Mouse (Mus musculus) myocyte (in vitro differentiated cells): Measurements from ENCODE around the gene Lcmt1. TPM values are rescaled to one million over a fixed set of nuclear protein-coding genes. Genes with fewer than 3 reads are reported as not detected.

Experiments used
- H3K27me3 ChIP-seq: one replicate; pipeline ENCODE4 v1.6.1; 2011; ENCODE audit not compliant: control insufficient read depth, insufficient read depth, insufficient read length
- H3K36me3 ChIP-seq: one replicate; pipeline ENCODE4 v1.6.1; 2011; ENCODE audit not compliant: control insufficient read depth, insufficient read depth
- H3K4me2 ChIP-seq: one replicate; pipeline ENCODE4 v1.6.1; 2011; ENCODE audit warnings: low read depth, control low read depth
- H3K4me3 ChIP-seq: one replicate; pipeline ENCODE4 v1.5.1; 2011; ENCODE audit warnings: mild to moderate bottlenecking, control low read depth, moderate library complexity
- H3K79me2 ChIP-seq: one replicate; pipeline ENCODE4 v1.6.1; 2011; ENCODE audit not compliant: control insufficient read depth, insufficient read depth
- H3ac ChIP-seq: one replicate; pipeline ENCODE4 v1.6.1; 2011; ENCODE audit not compliant: control insufficient read depth, insufficient read length
- CEBPB ChIP-seq: IDR thresholded peaks from 2 replicates; pipeline ENCODE4 v1.6.1; 2011; ENCODE audit warnings: mild to moderate bottlenecking, moderate library complexity; ENCODE audit not compliant: poor library complexity, insufficient read depth, severe bottlenecking
- E2F4 ChIP-seq: IDR thresholded peaks from one replicate; pipeline ENCODE4 v1.6.1; 2011; ENCODE audit warnings: mild to moderate bottlenecking, control low read depth, moderate library complexity; ENCODE audit not compliant: insufficient read depth
- MAX ChIP-seq: IDR thresholded peaks from one replicate; pipeline ENCODE4 v1.6.1; 2011; ENCODE audit warnings: low read depth, mild to moderate bottlenecking, control low read depth
- MYOD1 ChIP-seq, 3 experiments: IDR thresholded peaks; one replicate each; pipeline ENCODE4 v1.6.1; 2011; ENCODE audit warnings: control low read depth in 2 of 3, low read depth in 2 of 3, mild to moderate bottlenecking in 2 of 3, moderate library complexity in 1 of 3; ENCODE audit not compliant: insufficient read length in 2 of 3, control insufficient read depth in 1 of 3
- MYOG ChIP-seq, 3 experiments: IDR thresholded peaks; one replicate each; pipeline ENCODE4 v1.6.1; 2011; ENCODE audit warnings: control low read depth in 2 of 3, low read depth in 2 of 3, mild to moderate bottlenecking in 2 of 3; ENCODE audit not compliant: insufficient read length in 2 of 3, control insufficient read depth in 1 of 3, insufficient read depth in 1 of 3
- POLR2A ChIP-seq: IDR thresholded peaks from one replicate; pipeline ENCODE4 v1.6.1; 2011; ENCODE audit warnings: low read depth, mild to moderate bottlenecking, control low read depth, moderate library complexity; ENCODE audit not compliant: insufficient read length
- POLR2AphosphoS2 ChIP-seq: IDR thresholded peaks from one replicate; pipeline ENCODE4 v1.6.1; 2011; ENCODE audit warnings: low read depth, control low read depth; ENCODE audit not compliant: insufficient read length
- REST ChIP-seq: IDR thresholded peaks from one replicate; pipeline ENCODE4 v1.6.1; 2011; ENCODE audit warnings: mild to moderate bottlenecking, control low read depth, moderate library complexity; ENCODE audit not compliant: insufficient read depth, insufficient read length
- SRF ChIP-seq: IDR thresholded peaks from one replicate; pipeline ENCODE4 v1.6.1; 2011; ENCODE audit warnings: low read depth; ENCODE audit not compliant: control insufficient read depth, insufficient read length
- TCF12 ChIP-seq: IDR thresholded peaks from one replicate; pipeline ENCODE4 v1.6.1; 2011; ENCODE audit warnings: mild to moderate bottlenecking, control low read depth; ENCODE audit not compliant: poor library complexity, insufficient read depth, severe bottlenecking
- TCF3 ChIP-seq: IDR thresholded peaks from one replicate; pipeline ENCODE4 v1.6.1; 2011; ENCODE audit warnings: low read depth, control low read depth; ENCODE audit not compliant: insufficient read length
- USF1 ChIP-seq: IDR thresholded peaks from one replicate; pipeline ENCODE4 v1.6.1; 2011; ENCODE audit warnings: low read depth, mild to moderate bottlenecking, control low read depth, moderate library complexity
- polyA plus RNA-seq: library from polyadenylated mRNA; unstranded; fragments of >200 nt; fragmentation: generic; extraction: Trizol; gene quantifications from one replicate; pipeline ENCODE4 v1.2.1, GENCODE M21; 2012; ENCODE audit warnings: missing spikeins

Lcmt1 gene
- polyA plus RNA-seq, 1 experiment: 28.4 TPM

DNA sequence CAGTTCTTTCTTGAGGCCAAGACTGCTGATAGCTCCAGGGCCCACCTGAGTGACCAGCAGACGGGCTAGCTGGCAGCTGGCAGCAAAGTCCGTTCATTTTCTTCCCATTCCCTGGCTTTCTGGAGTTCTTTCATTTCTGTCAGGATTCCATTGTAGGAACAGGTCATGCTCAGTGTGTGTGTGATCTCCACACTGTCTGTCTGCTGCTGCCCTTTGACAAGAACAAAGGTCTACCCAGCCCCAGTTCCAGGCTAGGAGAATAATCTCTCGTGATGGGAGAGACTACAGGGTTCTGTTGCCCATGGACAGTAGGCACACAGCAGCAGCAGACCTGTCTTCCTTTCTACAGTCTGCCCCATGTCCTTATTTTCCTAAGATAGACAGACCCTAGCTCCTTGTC is 48.1 kb downstream of the Lcmt1 start:
- H3K4me2 ChIP-seq: no peak overlapping the region
- H3K27me3 ChIP-seq: no peaks in the 10 kb centered on the region
- no peak overlapping the region for H3K4me3 ChIP-seq
- H3K36me3 ChIP-seq: peaks cover 4% of the 10 kb centered on the region
- TF ChIP-seq SRF: no peak
- TF ChIP-seq TCF3: no peak
- no peak for TF ChIP-seq E2F4
- TF ChIP-seq POLR2AphosphoS2: no peak
- no peak for TF ChIP-seq MYOG (IDR thresholded peaks at IDR 0.05; ENCODE audit: control insufficient read depth in 1 of 3, insufficient read depth in 1 of 3, insufficient read length in 2 of 3, low read depth in 2 of 3)
- no peak for TF ChIP-seq USF1
- TF ChIP-seq POLR2A: no peak
- no peak for TF ChIP-seq TCF12
- no peak overlapping the region for H3ac ChIP-seq
- no peaks in the 10 kb centered on the region for H3K79me2 ChIP-seq

DNA sequence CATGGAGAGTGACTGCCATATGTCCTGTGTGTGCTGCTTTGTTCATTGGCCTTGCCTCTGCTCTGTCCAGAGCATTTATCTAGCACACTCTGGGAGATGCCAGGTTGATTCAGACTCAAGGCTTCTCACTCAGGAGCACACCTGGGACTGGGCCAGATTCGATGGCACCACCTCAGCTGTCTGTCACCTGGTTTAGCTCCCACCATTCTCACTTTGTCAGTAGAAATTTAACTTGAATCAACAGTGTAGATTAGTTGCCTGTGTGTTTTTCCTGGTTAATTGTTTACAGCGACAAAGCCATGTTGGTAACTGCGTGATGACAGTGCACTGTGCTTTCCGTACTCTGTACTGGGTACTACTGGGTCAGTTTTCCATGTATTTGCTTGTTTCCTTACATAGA is 50.4 kb downstream of the Lcmt1 start:
- Histone ChIP-seq H3K4me3 (no peak overlapping the region), H3ac (no peak overlapping the region), H3K27me3 (no peaks in the 10 kb centered on the region), H3K79me2 (no peaks in the 10 kb centered on the region), H3K4me2 (no peak overlapping the region), H3K36me3 (peaks cover 4% of the 10 kb centered on the region)
- TF ChIP-seq CEBPB (no peak), POLR2AphosphoS2 (no peak), MYOG (IDR thresholded peaks at IDR 0.05; ENCODE audit: control insufficient read depth in 1 of 3, insufficient read depth in 1 of 3, insufficient read length in 2 of 3, low read depth in 2 of 3) (no peak), E2F4 (no peak)

DNA sequence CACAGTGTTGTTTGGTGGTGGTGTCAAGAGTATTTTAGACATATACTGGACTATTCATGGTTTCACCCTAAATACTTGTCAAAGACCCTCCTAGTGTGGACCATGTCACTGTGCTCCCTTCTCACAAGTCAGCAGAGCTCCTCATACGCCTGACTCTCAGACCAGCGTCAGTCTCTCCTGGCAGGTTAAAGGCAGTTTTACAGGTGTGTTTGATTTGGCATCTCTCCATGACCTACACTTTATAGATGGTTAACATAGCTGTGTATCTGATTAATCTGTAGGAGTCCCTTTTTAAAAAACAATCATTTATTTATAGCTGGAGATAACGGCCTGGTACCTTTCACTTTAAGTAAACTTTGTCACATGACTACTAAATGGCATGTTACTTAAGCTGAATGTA is 52.4 kb downstream of the Lcmt1 start:
- Histone ChIP-seq H3K36me3 (peaks cover 4% of the 10 kb centered on the region), H3K27me3 (no peaks in the 10 kb centered on the region), H3K4me3 (no peak overlapping the region), H3ac (no peak overlapping the region), H3K79me2 (no peaks in the 10 kb centered on the region), H3K4me2 (no peak overlapping the region)
- TF ChIP-seq TCF3 (no peak), MAX (no peak), E2F4 (no peak), CEBPB (no peak), POLR2A (no peak), MYOD1 (IDR thresholded peaks at IDR 0.05; ENCODE audit: control insufficient read depth in 1 of 3, insufficient read length in 2 of 3, low read depth in 2 of 3) (no peak), TCF12 (no peak), POLR2AphosphoS2 (no peak), USF1 (no peak), MYOG (IDR thresholded peaks at IDR 0.05; ENCODE audit: control insufficient read depth in 1 of 3, insufficient read depth in 1 of 3, insufficient read length in 2 of 3, low read depth in 2 of 3) (no peak), SRF (no peak), REST (no peak)

DNA sequence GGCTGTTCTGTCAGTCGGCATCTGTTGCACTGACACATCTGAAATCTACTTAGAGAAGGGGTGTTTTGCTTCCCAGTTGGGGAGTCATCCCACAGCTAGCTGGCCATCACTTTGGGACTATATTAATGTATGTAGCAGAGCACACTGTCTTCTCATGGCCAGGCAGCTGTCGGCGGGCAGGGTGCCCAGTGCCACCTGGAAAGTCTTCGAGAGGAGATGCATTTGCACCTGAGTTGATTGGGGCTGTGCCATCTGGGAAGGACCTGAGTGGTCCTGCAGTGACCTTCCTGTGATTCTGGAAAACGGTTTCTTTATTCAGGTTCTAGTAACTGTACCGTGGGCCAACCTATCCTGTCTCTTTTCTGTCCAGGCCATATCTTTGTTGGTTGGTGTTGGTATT is 54.7 kb downstream of the Lcmt1 start:
- no peak overlapping the region for H3K4me3 ChIP-seq
- H3K27me3 ChIP-seq: no peaks in the 10 kb centered on the region
- no peaks in the 10 kb centered on the region for H3K36me3 ChIP-seq
- TF ChIP-seq TCF3 (no peak), REST (no peak)
- H3ac ChIP-seq: no peak overlapping the region
- no peak overlapping the region for H3K4me2 ChIP-seq
- H3K79me2 ChIP-seq: no peaks in the 10 kb centered on the region

DNA sequence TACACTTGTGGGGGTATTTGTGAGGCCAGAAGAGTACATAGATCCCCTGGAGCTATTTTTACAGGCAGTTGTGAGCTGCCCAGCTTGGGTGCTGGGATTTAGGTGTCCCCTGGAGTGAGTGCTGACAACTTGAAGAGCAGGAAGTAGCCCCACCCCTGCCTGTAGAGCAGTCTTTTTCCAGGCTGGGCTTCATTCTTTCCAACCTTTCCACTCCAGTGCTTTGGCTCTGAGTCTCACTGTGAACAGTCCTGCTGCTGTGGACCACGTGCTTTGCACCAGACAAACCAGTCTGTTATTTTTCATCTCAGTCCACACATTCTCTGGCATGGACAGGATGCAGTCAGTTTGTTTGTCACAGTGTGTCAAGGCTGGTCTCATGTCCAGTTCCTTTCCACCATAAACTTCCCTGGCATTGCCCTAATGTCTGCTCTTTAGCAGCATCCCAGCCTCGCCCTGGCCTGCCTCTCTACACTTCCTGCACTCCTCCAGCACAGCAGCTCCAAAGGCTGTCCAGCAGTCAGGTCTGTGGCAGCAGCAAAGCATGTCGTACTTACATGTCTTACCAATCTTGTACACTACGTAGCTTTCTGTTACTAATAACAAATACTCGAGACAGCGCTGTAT is 55.7 kb downstream of the Lcmt1 start:
- no peak overlapping the region for H3K4me2 ChIP-seq
- H3K4me3 ChIP-seq: no peak overlapping the region
- no peaks in the 10 kb centered on the region for H3K79me2 ChIP-seq
- H3ac ChIP-seq: no peak overlapping the region
- TF ChIP-seq MAX (no peak), CEBPB (no peak), TCF3 (no peak), REST (no peak), USF1 (no peak), SRF (no peak), POLR2A (no peak), TCF12 (no peak)
- no peaks in the 10 kb centered on the region for H3K36me3 ChIP-seq
- no peaks in the 10 kb centered on the region for H3K27me3 ChIP-seq
